Mouse (Mus musculus): ENCODE results near the gene Acyp1.

Gene Acyp1

GRCm38 (mm10) chr12:85252083-85252482, 36.2 kb downstream of the Acyp1 start:
- in situ Hi-C loops (cut with MseI, MboI), result no loop called here

GRCm38 (mm10) chr12:85237553-85237952, 50.7 kb downstream of the Acyp1 start:
- in situ Hi-C loops (cut with MseI, MboI), result no loop called here

GRCm38 (mm10) chr12:85233376-85234358, 54.6 kb downstream of the Acyp1 start:
- in situ Hi-C loops (cut with MseI, MboI), result no loop called here

GRCm38 (mm10) chr12:85227876-85228599, 60.2 kb downstream of the Acyp1 start:
- in situ Hi-C loops (cut with MseI, MboI), result no loop called here

GRCm38 (mm10) chr12:85227227-85227626, 61.0 kb downstream of the Acyp1 start:
- in situ Hi-C loops (cut with MseI, MboI), result no loop called here

Data from mouse trophoblast stem cell (cell line).